Mouse (Mus musculus): ENCODE results near the gene Ptma.
"Not testable (repeated sequence)": the region's sequence is repeated elsewhere in the genome, so short reads cannot be mapped to it uniquely, and the experiment has no call there.

The Ptma gene

DNA sequence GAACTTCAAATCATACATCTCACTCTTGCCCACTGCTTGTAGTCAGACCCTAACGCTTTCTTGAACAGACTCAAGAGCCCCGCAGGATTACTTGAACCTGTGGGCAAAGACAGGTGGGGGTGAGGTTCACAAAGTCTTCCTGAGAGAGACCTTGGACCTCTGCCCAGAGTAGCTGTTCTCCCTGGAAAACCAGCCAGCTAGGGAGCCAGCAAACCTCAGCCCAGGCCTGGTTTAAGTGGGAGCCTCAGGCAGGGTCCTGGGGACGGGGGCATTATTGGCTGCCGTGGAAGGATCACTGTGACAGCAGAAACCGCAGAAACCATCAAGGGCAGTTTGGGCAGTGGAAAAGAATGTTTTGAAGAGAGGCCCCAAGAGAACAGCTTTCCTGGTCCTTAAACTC, 29.2 kb upstream of the Ptma start:
- DNase-seq: no peak

DNA sequence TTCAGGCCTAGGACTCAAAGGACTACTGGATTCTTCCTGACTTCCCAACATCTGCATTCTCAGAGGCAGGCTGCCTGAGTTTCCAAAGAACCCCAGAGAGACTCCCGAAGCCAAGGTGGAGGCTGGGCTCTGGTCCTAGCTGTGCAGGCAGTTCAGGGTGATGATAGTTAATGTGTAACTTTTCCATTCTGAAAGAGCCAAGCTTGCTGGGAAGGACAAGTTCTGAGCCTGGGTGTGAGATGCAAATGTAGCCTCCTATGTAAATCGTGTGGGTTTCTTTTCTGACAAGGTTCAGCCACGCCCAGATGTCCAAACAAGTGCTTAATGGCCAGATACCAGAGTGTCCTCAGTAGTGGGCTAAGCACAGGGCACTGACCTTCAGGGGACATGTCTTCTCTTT, 28.5 kb upstream of the Ptma start:
- DNase-seq: no peak

DNA sequence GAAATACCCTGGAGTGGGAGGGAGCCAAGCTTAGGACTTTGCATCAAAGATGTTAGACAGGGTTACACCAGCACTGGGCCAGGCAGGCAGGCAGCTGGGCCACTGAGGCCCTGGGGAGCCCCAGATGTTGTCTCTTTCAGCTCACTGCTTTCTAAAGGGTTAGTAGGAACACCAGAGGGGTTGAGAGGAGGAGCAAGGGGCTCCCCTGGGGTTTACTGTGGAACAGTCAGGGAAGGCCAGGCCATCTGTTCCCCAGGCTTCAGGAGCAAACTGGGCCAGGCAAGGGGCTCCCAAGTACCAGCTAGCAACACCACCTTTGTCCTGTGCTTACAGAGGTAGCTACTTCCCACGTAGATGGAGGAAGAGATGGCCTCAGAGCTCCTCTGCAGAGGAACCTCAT, 27.9 kb upstream of the Ptma start:
- no peak for DNase-seq

DNA sequence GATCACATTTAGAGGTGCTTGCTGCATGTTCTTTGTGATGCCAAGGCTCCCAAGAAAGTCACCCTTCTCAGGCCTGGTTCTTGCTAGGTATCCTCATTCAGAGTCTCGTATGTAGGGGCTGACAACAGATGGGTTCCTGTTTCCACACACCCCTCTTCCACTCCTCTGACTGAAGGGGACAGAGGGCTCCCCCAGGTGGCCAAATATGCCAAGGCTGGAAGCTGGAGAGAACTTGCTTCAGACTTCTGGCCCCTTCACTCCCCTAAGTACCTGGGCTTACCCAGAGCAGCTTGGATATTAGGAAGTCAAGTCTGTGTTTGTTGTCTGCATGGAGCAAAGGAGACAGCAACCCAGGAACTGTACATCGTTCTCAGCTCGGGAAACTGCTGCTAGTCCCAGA, 26.6 kb upstream of the Ptma start:
- peak; percentile 88 for DNase-seq

DNA sequence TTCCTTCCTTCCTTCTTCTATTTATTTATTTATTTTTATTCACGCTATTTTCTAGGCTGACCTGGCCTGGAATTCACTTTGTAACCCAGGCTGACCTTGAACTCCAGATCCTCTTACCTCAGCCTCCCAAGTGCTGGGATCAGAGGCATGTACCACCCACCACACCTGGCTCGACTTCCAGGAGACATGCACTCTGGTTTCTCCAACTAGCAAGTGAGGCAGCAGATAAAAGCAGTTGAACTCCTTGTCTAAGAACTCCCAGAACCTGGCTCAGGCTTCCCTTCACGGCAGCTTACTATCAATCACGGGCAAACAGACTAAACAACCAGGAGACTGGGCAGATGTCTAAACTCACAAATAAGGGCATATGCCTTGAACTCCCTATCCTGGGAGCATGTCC, 25.8 kb upstream of the Ptma start:
- no peak for DNase-seq

DNA sequence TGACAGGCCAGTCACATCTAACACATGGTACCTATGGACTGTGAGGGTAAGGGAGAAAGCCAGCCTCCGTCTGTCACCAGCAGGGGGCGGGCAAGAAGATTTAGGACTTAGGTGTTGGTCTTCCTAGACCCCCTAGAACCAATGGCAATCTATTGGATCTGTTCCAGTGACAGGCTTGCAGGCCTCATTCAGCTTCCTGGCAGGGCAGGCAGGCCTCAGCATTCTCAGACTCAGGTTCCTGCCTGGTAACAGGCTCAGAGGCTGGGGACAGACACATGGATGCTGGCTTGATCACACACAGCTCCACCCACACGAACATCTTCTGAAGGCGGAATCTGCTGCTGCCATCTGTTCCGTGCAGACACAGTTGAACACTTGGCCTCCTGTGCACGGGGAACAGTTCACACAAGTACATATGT, 25.4 kb upstream of the Ptma start:
- DNase-seq: peak; percentile 78

DNA sequence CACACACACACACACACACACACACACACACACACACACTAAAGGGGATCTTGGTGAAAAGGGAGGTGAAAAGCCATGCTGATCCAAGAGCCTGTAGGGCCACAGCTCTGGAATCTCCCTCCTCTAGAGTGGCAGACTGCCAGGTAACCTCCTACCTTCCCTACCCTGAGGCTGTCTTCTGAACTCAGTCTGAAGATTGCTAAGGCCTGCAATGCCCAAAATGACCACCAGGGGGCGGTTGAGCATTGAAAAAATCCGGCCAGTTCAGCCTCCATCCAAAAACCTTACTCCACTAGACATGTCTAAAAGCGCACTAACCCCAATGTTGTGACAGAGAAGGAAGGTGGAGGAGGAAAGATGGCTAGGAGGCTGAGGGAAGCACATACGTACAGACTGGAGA, 25.0 kb upstream of the Ptma start:
- peak; percentile 96 for DNase-seq

DNA sequence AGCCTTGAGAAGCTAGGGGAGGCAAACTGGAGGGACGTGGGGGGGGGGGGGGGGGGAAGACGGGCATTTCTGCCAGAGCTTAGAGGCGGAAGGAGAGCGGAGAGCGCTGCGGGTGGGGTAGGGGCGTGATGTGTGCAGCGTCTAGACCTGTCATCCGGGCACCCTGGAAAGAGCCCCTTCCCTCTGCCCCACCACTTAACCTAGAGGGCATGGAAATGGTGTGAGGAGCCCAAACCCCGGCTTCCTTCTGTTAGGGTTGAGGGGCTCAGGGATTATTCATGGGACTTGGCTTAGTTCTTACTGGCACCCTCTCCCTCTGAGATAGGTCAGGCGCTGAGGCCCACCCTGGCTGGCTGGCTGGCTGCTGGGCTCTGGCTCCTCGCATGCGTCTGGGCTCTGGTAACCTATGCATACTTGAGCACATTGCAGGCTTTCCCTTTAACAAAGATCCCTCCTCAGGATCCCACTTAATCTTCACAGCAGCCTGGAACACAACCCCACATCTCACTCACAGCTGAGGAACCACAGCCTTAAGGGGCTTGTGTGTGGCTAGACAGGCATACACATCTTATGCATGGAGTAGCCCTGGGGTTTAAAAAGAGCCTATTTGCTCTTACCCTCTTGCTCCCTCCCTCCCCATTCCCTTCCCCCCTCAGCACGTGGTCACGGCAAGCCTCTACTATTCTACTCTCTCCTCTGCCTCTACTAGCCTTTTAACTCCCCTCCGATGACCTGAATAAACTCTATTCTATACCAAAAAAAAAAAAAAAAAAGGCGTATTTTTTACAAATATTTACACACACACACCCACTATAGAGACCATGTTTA, 24.1 kb upstream of the Ptma start:
- no peak for DNase-seq

DNA sequence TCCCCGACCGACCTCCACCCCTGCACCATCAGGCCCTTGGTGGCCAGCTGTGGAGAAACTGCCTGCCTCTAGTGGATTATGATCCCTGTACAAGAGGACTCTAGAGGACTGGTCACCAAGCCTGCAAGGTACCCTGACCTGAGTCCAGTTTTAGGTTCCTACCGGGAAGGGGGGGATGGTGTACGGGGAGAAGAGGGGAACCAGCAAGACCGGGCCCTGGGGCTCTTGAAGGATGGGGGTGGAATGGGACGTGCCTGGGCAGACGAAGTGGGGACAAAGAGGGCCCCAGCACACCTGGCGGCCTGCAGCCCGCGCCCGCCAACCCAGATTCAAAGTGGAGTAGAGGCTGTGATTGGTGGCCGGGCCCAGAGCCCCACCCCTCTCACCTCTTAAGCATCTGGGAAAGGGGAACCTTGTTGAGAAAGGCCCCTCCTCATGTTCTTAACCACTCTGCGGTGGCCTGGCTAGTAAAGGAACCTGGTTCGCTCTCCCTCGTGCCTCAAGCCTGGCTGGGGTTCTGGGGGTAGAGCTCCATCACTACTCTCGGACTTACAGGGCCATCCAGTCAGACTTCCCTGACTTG, 23.3 kb upstream of the Ptma start:
- no peak for DNase-seq

DNA sequence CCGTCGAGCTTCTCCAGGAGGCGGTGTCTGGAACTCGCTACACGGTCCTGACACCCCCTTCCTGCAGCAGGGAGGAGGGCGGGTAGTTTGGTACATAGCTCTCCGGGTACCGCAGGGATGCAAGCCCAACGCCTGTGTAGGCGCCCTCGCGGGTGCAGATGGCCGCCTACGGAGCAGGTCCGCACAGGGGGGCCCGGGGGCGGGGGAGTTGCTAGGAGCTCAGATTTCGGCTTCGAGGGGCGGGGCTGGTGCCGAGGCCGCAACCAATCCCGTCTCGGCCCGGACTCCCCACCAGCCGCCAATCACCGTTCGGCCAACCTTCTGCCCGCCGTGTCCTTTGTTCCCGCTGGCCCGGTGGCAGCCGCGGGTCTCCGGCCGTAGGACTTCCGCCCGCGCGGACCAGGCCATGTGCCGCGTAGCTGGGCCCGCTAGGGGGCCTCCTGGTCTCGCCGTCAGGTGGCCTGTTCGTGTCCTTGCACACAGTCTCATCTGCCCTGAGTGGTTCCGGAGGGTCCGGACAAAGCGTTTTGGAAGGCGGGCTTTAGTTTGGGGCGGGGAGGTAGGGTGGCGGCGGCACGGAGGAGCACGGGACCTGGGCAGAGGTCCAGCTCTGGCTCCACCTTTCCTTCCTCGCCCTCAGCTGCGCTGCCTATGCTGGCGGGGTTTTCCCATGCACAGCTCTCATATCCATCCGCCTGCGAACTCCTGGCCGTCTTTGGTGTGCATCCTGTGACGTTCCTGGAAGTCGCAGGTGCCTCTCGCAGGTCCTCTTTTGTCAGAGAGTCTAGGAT, 22.4 kb upstream of the Ptma start:
- DNase-seq: peak; percentile 94

DNA sequence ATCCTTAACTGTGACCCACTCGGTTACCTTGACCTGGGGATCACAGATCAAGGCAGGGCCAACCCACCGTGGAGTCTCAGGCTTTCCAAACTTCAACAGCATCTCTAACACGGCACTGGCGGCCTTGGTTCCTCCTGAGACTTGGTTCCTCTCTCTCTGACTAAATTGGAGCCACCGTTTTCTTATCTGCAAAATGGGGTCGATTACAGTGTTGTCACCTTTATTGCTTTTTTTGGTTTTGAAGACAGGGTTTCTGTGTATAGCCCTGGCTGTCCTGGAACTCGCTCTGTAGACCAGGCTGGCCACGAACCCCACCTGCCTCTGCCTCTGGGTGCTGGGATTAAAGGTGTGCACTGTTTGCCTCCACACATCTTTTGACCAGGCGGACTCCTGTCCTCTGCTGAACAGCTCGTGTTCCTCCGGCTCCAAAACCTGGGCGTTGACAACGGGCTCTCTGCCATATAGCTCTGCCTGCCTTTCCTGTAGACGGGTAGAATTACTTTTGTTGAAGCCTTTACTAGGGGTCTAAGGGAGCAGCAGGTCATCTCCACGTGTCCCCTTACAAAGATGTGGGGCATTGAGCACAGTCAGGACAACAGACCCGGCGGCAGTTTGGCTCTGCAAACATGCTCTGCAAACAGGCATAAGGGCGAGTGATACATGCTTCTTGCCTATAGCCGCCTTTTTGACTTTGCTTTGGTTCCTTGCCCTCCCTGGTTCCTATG, 21.7 kb upstream of the Ptma start:
- DNase-seq: peak; percentile 41

DNA sequence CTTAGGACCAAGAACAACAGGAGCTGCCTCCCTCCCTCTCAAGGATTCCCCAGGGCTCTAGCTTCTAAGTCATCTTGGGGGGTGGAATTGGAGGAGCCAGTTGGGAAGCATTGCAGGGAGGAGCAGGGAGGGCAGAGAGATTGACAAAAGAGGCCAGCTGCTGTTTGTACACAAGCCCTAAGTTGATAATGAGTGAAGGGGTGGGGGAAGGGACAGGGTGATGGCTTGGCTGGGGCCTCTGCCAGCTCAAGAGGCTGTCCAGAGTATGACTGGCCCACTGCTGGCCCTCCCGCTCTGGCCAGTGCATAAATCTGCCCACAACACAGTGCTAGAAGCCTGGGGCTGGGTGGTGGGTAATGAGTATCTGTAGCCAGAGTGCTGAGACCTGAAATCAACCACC, 21.1 kb upstream of the Ptma start:
- DNase-seq: peak; percentile 54

DNA sequence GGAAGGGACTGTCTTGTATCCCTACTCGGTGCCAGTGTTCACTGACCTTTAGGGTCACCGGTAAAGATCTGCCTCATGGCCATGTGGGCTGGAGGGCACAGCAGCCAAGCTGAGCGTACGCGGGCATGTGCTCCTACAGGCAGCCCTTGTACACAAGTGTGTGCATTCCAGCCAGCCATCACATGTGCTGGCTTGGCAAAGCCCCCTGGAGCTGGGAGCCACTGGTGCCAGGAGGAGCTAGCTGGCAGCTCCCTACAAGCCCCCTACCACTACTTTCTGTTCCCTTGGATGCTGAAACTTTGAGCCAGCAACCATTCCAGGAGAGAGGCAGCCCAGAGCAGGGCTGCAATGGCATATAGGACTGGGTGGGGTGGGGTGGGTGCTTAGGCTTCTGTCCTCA, 20.1 kb upstream of the Ptma start:
- DNase-seq: no peak

DNA sequence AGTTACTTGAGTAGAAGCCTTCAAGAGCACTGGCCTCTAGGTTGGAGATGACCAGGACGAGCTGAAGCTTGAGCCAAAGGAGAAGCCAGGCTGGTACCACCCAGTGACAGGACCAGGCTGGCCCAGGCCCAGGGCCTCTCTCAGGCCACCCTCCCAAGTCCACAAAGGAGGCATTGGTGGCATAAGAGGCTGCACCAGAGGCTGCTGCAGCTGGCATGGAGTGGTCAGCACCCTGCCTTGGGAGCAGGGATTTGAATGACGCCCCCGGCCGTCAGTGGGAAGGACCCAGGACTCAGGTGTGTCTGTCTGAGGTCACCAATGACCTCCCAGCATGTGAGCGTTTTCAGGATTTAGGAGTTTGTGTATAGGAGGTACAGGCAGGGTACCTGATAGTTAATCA, 18.7 kb upstream of the Ptma start:
- DNase-seq: no peak

DNA sequence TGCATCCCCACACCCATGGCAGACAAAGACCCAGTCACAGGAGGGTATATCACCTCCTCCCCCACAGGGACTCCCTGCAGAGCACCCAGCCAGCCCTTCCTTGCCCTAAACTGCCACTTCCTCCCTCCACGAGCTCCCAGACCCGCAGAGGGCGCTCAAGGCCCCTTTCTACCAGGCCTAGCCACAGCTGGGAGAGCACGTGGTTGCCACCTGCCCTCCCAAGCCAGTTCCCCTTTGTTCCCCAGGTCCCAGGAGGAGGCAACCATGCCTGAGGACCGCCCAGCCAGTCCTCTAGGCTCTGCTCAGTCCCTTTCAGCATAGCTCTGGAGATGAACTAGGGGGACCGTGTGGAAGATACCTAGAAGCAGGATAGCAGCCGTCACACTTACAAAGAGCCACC, 17.1 kb upstream of the Ptma start:
- peak; percentile 93 for DNase-seq

DNA sequence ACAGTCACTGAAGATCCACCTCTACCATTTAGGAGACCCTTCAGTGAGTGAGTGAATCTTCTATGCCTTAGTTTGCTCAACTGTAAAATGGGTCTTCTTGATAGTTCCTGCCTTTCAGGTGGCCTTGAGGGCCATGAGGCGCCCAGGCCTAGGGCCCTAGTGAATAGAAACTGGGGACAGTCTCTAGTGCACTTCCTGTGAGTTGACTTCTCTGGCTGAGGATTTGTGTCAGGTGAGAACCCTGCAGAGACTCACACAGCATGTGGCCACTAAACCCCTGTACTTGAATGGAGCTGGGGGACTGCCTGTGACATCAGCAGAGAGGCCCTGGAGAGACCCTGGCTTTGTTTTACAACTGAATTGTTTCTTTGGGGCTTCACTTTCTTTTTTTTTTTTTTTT, 16.3 kb upstream of the Ptma start:
- no peak for DNase-seq

DNA sequence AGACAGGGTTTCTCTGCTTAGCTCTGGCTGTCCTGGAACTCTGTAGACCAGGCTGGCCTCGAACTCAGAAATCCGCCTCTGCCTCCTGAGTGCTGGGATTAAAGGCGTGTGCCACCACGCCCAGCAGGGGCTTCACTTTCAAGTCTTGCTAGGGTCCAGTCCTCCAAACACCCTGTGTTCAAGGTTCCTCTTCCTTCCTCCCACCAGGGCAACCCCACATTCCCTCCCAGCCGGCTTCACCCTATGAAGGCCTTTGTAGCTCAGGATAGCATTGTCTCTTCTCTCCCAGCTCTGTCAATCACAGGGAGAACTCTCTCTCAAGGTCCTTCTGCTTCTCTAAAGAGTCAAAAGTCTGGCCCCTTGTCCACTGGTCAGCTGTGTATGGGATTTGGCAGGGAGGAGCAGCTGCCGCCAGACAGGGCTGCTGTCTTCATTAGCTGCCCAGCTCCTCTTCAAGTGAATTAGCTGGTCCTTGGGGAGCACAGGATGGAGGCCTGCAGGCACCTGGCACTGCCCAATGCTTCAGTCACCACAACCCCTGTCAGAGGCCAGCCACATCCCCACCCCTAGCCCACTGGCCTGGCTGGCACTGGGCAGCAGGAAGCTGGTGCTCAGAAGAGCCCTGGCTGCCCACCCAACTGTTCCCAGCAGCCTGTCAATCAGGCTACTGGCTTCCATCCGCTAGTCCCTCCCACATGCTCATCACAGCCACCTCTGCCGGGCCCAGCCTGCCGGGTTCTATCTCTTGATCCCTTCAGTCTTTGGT, 15.7 kb upstream of the Ptma start:
- DNase-seq: no peak

DNA sequence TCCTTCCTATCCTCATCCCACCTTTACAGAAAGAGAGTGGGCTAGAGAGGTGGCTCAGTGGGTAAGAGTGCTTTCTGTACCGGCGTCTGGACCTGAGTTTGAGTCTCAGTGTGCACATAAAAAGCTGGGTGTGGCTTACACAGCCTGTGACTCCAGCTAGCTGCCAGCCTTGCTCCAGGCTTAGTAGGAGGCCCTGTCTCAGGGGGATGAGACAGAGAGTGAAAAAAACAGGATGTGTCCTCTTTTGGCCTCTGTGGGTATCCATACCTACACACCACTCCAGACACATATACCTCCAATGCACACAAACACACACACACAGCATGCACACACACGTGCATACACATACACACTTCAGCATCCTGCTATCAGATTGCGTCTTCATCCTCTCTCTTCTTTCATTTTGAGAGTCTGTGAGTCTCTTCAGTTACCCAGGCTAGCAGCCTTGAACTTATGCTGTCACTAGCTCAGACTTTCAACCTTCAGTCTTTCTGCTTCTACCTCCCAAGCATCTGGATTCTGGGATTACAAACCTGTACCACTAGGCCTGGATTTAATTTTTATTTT, 14.3 kb upstream of the Ptma start:
- no peak for DNase-seq

DNA sequence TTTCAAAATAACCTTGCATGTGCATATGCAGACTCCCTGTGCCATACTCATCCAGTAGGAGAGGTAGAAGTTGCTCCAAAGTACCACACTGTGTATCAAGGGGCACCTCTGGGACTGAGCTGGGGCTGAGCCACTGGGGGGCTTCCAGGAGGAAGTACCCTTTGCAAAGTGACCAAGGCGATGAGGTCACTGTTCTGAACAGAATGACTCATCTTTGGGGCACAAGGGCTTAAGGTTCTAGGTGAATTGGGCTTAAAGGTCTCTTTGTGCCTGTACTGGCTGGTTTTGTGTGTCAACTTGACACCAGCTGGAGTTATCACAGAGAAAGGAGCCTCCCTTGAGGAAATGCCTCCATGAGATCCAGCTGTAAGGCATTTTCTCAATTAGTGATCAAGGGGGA, 13.5 kb upstream of the Ptma start:
- not testable (repeated sequence) for DNase-seq

DNA sequence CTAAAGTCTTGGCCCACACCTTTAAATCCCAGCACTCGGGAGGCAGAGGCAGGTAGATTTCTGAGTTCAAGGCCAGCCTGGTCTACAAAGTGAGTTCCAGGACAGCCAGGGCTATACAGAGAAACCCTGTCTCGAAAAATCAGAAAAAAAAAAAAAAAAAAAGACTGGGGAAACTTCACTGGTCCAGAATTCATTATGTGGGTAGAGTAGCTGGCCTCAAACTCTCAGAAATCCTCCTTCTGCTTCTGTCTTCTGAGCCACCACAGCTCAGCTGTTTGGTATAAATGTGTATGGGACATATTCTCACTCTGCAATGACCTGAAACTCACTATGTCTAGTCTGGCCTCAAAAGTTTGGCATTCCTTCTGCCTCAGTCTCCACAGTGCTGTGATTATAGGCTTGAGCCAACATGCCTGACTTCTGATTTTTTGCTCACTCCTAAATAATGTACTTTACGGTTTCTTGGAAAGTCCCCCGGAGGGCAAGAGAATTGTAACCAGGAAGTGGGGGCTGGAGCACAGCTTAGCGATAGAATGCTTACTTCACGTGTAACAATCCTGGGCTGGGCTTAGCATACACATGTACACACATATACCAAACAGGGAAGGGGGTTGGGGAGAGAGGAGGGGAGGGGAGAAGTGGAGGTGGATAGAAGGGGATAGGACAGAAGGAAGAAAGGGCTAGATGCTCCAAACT, 10.7 kb upstream of the Ptma start:
- no peak for DNase-seq

DNA sequence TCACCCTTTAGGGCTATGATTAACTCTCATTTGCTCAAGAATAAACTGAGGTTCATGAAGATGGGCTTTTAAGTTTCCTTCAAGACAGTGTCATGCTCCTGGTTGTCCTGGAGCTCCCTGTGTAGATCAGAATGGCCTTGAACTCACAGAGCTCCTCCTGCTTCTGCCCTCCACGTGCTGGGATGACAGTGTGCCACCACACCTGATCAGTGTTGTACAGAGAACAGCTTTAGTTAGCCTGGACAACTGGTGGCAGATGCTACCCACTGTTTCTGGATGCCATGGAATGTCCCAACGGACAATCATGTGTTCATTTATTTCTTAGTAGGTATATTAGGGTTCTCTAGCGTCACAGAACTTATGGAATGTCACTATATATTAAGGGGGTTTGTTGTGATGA, 9.4 kb upstream of the Ptma start:
- DNase-seq: no peak

DNA sequence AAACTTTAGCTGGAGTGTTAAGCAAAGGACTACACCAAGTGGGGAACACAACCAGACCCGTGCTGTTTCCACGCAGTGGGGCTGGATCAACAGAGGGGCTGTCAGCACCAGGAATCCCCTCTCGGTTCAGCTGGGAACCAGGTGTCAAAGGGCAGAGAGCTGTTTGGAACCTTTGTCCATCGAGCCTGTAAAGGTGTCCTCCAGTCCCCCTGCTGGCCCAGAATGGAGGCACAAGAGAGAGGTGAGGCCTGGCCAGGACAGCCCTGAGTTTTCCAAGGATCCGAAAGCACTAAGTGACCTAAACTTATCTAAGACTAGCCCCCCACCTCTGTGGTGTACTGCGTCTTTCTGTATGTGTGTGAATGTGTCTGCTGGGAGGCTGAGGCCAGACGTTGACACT, 6.2 kb upstream of the Ptma start:
- DNase-seq: peak; percentile 63
